Comparison of ENCODE assay signal across 20 mouse cellular contexts in the genomic region with DNA sequence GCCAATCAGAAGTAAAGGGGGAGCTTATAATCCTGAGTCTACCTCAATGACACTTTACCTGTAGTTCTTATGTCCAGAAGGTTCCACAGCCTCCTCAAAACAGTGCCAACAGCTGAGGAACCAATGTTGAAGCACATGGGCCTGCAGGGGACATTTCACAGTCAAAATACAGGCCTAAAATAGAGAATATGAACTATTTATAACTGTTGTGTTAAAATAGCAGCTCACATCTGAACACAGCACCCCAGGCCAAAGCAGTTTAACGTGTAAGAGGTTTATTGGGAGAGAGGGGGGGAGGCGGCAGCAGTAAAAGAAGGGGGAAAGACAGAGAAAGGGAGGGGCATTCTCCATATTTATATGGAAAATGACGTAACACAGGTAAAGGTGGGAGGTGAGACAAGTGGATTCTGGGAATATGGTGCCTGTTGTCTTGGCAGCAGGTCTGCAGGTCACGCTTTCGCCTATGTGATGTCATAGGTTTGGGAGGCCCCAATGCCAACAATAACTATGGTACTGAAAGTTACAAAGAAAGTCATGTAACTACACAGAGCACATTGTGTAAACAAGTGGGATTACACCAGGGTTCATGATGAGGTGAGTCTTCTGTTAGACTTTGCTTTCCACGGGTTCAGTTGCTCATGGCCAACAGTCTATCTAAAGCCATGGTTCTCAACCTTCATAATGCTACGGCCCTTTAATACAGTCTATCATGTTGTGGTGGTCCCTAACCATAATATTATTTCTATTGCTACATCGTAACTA.
"Had no signal": no experiment of that assay in that cellular context is flagged by ENCODE, and none has a peak within 500 bp of the region (broad histone marks: within the 10 kb centered on the region; RNA-seq: fewer than 3 reads in every experiment).

No protein-coding gene starts in this region.

- H3K4me2 ChIP-seq: limb, embryonic 13.5 days; midbrain, embryonic 11.5 days had no signal

- H3K9ac ChIP-seq: limb, embryonic 13.5 days; liver, embryonic 14.5 days had no signal

- H3K27ac ChIP-seq: kidney, postnatal 0 days; layer of hippocampus, adult 2 months; limb, embryonic 10.5 days; limb, embryonic 13.5 days; liver, embryonic 14.5 days; stomach, postnatal 0 days had no signal

- H3K4me1 ChIP-seq: limb, embryonic 10.5 days had no signal

- H3K4me3 ChIP-seq: layer of hippocampus, adult 2 months; limb, embryonic 10.5 days; limb, embryonic 13.5 days had no signal

- H3K36me3 ChIP-seq: limb, embryonic 10.5 days; limb, embryonic 13.5 days had no signal

- DNase-seq: kidney, adult 2 months; kidney, postnatal 25 days; layer of hippocampus, adult 9-11 months; lung, adult 2 months; lung, postnatal 14 days; lung, postnatal 4 days; midbrain, embryonic 14.5 days; right cerebral cortex, adult 18-20 months; right cerebral cortex, postnatal 14 days; right cerebral cortex, postnatal 4 days; thymus, adult 2 months; thymus, postnatal 14 days; thymus, postnatal 4 days had no signal

- H3K9me3 ChIP-seq: limb, embryonic 10.5 days; limb, embryonic 13.5 days had no signal

- H3K27me3 ChIP-seq: limb, embryonic 13.5 days had no signal
